Mouse (Mus musculus) bone marrow macrophage, adult 2 months (primary cell): ENCODE results near the gene Notch2. TPM values are rescaled to one million over a fixed set of nuclear protein-coding genes. Genes with fewer than 3 reads are reported as not detected.

Source experiments
- H3K27ac ChIP-seq: 2 replicates; pipeline ENCODE4 v1.5.1; 2012; ENCODE audit warnings: low read depth, low read length; ENCODE audit not compliant: insufficient read depth
- H3K4me1 ChIP-seq: 2 replicates; pipeline ENCODE4 v1.6.1; 2012; ENCODE audit warnings: low read length; ENCODE audit not compliant: control insufficient read depth, insufficient read depth
- H3K4me3 ChIP-seq: 2 replicates; pipeline ENCODE4 v1.5.1; 2012; ENCODE audit warnings: mild to moderate bottlenecking, low read length, moderate library complexity; ENCODE audit not compliant: insufficient read depth
- CTCF ChIP-seq: IDR thresholded peaks from 2 replicates; pipeline ENCODE4 v1.5.1; 2012; ENCODE audit warnings: low read depth, mild to moderate bottlenecking, low read length, moderate library complexity
- POLR2A ChIP-seq: IDR thresholded peaks from 2 replicates; pipeline ENCODE4 v1.6.1; 2012; ENCODE audit warnings: mild to moderate bottlenecking, low read depth, low read length, borderline replicate concordance
- polyA plus RNA-seq: library from polyadenylated mRNA; stranded (reverse); fragments of >200 nt; gene quantifications from 2 replicates; pipeline ENCODE4 v1.2.4, GENCODE M21; 2012; ENCODE audit not compliant: missing spikeins, insufficient read depth, insufficient read length

The Notch2 gene
- polyA plus RNA-seq, 1 experiment: 82.2 TPM

DNA sequence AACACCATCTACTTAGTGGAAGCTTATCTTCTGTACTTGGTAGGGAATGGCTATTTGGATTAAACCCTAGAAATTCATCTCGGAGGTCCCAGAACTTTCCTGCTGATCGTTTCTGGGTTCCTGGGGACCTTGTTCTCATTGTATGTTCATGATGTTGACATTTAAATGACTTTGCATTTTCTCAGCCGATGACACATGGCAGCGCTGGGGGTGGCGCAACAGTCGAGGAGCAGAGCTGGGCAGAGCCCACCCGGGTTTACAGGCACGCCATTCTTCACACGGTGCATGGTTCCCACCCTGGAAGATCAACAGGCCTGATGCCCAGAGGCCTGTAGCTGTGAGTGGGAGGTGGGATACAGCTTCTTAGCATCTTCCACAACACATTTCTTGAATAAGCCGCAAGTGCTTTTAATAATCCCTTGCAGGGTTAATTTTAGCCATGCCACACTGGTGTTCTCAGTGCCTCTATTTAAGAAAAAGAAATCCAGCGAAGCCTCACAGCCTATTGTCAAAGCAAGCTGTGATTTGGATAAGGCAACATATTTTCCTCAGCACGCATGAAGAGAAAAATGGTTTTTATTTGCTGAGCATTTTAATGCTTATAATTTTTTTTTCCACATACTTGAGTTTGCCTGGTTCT, 54.6 kb downstream of the Notch2 start:
- H3K27ac ChIP-seq: peak overlapping the region; percentile 72
- no peak overlapping the region for H3K4me3 ChIP-seq
- peaks cover 43% of the 10 kb centered on the region for H3K4me1 ChIP-seq
- TF ChIP-seq CTCF: no peak
- no peak for TF ChIP-seq POLR2A

DNA sequence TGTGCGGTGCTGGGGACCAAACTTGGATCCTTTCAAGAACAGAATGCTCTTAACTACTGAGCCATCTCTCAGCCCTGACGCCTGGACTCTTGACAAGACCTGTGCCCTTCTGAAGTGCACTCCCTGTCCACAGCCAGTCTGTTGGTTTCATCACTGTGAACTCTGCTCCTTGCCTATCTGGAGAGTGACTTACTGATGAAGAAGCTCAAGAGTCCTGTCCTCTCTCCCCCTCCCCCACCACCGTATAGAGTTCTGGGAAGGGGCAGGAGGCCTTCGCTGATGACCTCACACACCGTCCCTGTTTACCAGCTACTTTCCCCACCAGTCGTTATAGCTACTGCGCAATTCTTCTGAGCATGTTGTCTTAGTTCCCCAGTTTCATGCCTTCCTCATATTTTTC, 55.8 kb downstream of the Notch2 start:
- Histone ChIP-seq H3K4me1 (peaks cover 37% of the 10 kb centered on the region), H3K27ac (peak overlapping the region; percentile 46), H3K4me3 (no peak overlapping the region)
- TF ChIP-seq CTCF (no peak), POLR2A (no peak)

DNA sequence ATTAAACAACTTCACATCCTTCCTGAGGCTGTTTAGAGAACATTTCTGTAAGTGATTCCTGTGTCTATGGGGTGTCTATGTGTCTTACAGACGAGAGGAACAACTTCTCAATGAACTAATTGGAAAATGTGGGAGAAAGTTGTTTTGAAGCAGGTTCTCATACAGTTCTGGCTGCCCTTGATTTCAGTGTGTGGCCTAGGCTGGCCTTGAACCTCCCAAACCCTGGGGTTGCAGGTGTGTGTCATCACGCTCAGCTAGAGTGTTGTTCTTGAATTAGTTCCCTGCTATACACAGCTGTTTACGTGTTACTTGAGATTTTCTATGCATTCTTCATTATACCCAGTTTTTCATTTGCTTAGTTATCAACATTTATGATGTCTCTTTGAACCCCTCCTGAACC, 56.5 kb downstream of the Notch2 start:
- H3K4me1 ChIP-seq: peaks cover 35% of the 10 kb centered on the region
- no peak for TF ChIP-seq POLR2A
- TF ChIP-seq CTCF: no peak
- H3K27ac ChIP-seq: peak overlapping the region; percentile 46
- no peak overlapping the region for H3K4me3 ChIP-seq

- no peak for TF ChIP-seq CTCF
- TF ChIP-seq POLR2A: no peak
- Histone ChIP-seq H3K27ac (no peak overlapping the region), H3K4me3 (no peak overlapping the region), H3K4me1 (peaks cover 18% of the 10 kb centered on the region)
Observed at GRCm38 (mm10) chr3:98072570-98072969, 59.2 kb downstream of the Notch2 start.

DNA sequence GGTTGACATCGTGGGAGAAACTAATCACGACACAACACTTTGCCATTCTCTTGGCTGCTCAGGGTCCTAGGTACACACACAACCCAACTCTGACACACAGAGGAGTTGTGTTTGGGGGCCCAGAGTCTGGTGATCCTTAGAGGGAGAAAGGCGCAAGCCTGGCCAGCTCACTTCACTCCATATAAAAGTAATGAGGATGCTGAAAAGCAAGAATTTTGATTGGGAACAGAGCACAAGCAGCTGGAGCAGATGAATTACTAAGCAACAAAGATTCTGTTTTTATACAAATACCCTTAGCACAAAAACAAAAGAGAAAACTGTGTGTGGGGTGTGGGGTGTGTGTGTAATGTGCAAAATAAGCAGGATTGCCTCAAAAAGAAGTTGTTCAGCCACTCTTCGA, 60.2 kb downstream of the Notch2 start:
- H3K4me3 ChIP-seq: no peak overlapping the region
- peaks cover 11% of the 10 kb centered on the region for H3K4me1 ChIP-seq
- TF ChIP-seq CTCF: no peak
- TF ChIP-seq POLR2A: no peak
- H3K27ac ChIP-seq: no peak overlapping the region

DNA sequence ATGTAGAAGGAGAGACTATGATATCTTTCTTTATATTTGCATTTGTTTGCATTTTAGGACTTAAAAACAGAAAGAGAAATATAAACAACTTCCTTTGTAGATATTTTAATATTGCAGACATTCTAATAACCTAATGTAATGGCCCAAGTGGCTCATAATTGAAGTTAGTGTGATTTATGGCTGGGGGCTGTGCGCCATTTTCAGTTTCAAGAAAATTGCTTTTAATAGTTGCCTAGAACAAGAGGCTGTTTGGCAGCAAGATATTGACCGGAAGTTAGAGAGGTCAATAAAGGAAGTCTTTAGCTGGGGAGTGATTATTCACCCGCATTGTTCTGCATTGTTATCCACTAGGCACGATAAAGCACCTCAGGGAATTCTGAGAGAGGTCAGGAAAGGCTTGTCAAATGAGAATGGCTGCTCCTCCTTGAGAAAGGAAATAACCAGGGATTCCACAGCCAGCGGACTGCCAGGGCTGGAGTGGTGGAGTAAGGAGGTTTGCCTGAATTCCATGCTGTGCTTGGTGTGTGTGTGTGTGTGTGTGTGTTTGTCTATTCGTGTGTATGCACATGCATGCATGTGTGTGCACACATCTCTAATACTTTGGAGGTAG, 61.4 kb downstream of the Notch2 start:
- Histone ChIP-seq H3K4me1 (peaks cover 2% of the 10 kb centered on the region), H3K4me3 (no peak overlapping the region), H3K27ac (no peak overlapping the region)
- TF ChIP-seq POLR2A (no peak), CTCF (no peak)

GRCm38 (mm10) chr3:98077866-98078265, 64.5 kb downstream of the Notch2 start:
- TF ChIP-seq CTCF (no peak), POLR2A (no peak)
- Histone ChIP-seq H3K4me1 (peaks cover 13% of the 10 kb centered on the region), H3K27ac (no peak overlapping the region), H3K4me3 (no peak overlapping the region)

GRCm38 (mm10) chr3:98078816-98079215, 65.5 kb downstream of the Notch2 start:
- no peak overlapping the region for H3K4me3 ChIP-seq
- no peak for TF ChIP-seq POLR2A
- no peak for TF ChIP-seq CTCF
- peaks cover 22% of the 10 kb centered on the region for H3K4me1 ChIP-seq
- H3K27ac ChIP-seq: no peak overlapping the region

DNA sequence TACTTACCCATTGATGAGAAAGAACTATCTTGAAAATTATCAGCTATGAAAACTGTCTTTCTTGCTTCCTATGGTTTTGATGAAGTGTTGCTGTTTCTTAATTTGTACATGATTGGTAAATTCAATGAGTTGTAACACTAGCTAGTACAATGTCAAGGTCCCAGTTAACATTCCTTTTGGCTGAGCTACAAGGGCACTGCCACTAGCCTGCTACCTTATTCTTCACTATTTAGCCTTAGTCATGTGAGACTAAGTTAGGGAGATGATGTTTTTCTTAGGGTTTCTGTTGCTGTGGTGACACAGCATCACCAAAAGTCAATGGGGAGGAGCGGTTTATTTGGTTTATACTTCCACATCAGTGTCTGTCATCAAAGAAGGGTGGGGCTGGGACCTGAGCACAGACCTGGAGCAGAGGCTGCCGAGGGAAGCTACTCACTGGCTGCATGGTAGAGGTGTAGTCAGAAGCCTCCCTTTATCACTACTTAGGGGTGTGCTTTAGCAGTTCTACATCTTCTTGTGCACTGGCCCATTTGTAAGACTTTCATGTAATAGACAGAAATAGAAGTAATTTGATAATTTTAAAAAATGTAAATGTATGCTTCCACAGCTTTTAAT, 66.4 kb downstream of the Notch2 start:
- no peak for TF ChIP-seq CTCF
- no peak for TF ChIP-seq POLR2A
- H3K4me1 ChIP-seq: peaks cover 27% of the 10 kb centered on the region
- H3K4me3 ChIP-seq: no peak overlapping the region

GRCm38 (mm10) chr3:98080630-98081029, 67.3 kb downstream of the Notch2 start:
- no peak for TF ChIP-seq POLR2A
- TF ChIP-seq CTCF: no peak

More for the DNA sequence above, 66.4 kb downstream of the Notch2 start:
- H3K27ac ChIP-seq: no peak overlapping the region

More at GRCm38 (mm10) chr3:98080630-98081029, 67.3 kb downstream of the Notch2 start:
- H3K27ac ChIP-seq: no peak overlapping the region
- H3K4me1 ChIP-seq: peaks cover 27% of the 10 kb centered on the region
- H3K4me3 ChIP-seq: no peak overlapping the region
